Mouse (Mus musculus) intestine, embryonic 15.5 days (tissue): ENCODE data around the gene Gm3646. TPM values are rescaled to one million over a fixed set of nuclear protein-coding genes. Genes with fewer than 3 reads are reported as not detected.

Source experiments
- ATAC-seq: fragments of 200-750 bp; cut with Nextera tagmentation; 2 replicates; pipeline ENCODE4 v1.8.0; 2017; ENCODE audit warnings: moderate TSS enrichment, moderate library complexity
- H3K27ac ChIP-seq: fragments of 300-500 bp; sonication (generic); 2 replicates; pipeline ENCODE4 v1.5.1; 2015; ENCODE audit warnings: mild to moderate bottlenecking, inconsistent platforms
- H3K27me3 ChIP-seq: fragments of 300-500 bp; sonication (generic); replicated peaks from 2 replicates; pipeline ENCODE4 v1.6.1; 2015; ENCODE audit warnings: inconsistent platforms
- H3K36me3 ChIP-seq: fragments of 300-500 bp; sonication (generic); 2 replicates; pipeline ENCODE4 v1.6.1; 2015; ENCODE audit warnings: inconsistent platforms
- H3K4me1 ChIP-seq: fragments of 300-500 bp; sonication (generic); replicated peaks from 2 replicates; pipeline ENCODE4 v1.6.1; 2015; ENCODE audit warnings: inconsistent platforms
- H3K4me2 ChIP-seq: fragments of 300-500 bp; sonication (generic); replicated peaks from 2 replicates; pipeline ENCODE4 v1.6.1; 2015; ENCODE audit warnings: mild to moderate bottlenecking, inconsistent platforms
- H3K4me3 ChIP-seq: fragments of 300-500 bp; sonication (generic); replicated peaks from 2 replicates; pipeline ENCODE4 v1.5.1; 2015; ENCODE audit warnings: inconsistent platforms
- H3K9ac ChIP-seq: fragments of 300-500 bp; sonication (generic); 2 replicates; pipeline ENCODE4 v1.6.1; 2015; ENCODE audit warnings: inconsistent platforms
- H3K9me3 ChIP-seq: fragments of 300-500 bp; sonication (generic); 2 replicates; pipeline ENCODE4 v1.6.1; 2016; ENCODE audit warnings: inconsistent platforms
- WGBS: fragments of 180-500 bp; shearing (Covaris S2); methylation state at CpG from one replicate; pipeline ENCODE4 v1.1.7; 2015; 5-methylcytosine and 5-hydroxymethylcytosine counted together
- polyA plus RNA-seq: library from polyadenylated mRNA; unstranded; fragments of >200 nt; fragmentation: Nextera tagmentation; extraction: Ambion mirVana; gene quantifications from 2 replicates; pipeline ENCODE4 v1.2.1, GENCODE M21; 2015

Gene Gm3646
- polyA plus RNA-seq, 1 experiment from 2014 or later, result not detected

- WGBS, result 87% methylated on average over 11 of the region's 11 CpGs
- Histone ChIP-seq H3K36me3 (no peaks in the 10 kb centered on the region), H3K4me2 (no peak overlapping the region), H3K9me3 (no peaks in the 10 kb centered on the region), H3K9ac (no peak overlapping the region), H3K27me3 (no peaks in the 10 kb centered on the region), H3K4me1 (peaks cover 14% of the 10 kb centered on the region), H3K4me3 (no peak overlapping the region), H3K27ac (no peak overlapping the region)
- ATAC-seq, result no peak
Measured at GRCm38 (mm10) chr1:39756952-39757351, 48.2 kb downstream of the Gm3646 start.

- 70% methylated on average over 13 of the region's 13 CpGs for WGBS
- no peak overlapping the region for H3K9ac ChIP-seq
- no peak overlapping the region for H3K27ac ChIP-seq
- H3K4me2 ChIP-seq, result no peak overlapping the region
- H3K4me1 ChIP-seq, result peaks cover 13% of the 10 kb centered on the region
- H3K9me3 ChIP-seq, result no peaks in the 10 kb centered on the region
- no peak for ATAC-seq
- no peaks in the 10 kb centered on the region for H3K36me3 ChIP-seq
- no peak overlapping the region for H3K4me3 ChIP-seq
- no peaks in the 10 kb centered on the region for H3K27me3 ChIP-seq
Measured at GRCm38 (mm10) chr1:39754224-39754957, 50.7 kb downstream of the Gm3646 start.

Other genes with a start within 250 kb of the Gm3646 start
- 35.3 and 36.6 TPM in 2 replicates for gene Rnf149, start 227.9 kb downstream of the Gm3646 start, polyA plus RNA-seq
- 0.37 and 0.39 TPM in 2 replicates for gene Creg2, start 153.9 kb downstream of the Gm3646 start, polyA plus RNA-seq
- gene Rfx8, start 84.3 kb downstream of the Gm3646 start, polyA plus RNA-seq, result 0.13 and 0.20 TPM in 2 replicates
- 20.0 and 25.5 TPM in 2 replicates for gene Map4k4, start 95.6 kb upstream of the Gm3646 start, polyA plus RNA-seq